Mouse (Mus musculus) E14TG2a.4 (cell line): ENCODE results near the gene Nr1i2.

ENCODE experiments used
- CTCF ChIP-seq: conservative IDR thresholded peaks from 2 replicates; pipeline ENCODE4 v1.5.1; 2014; ENCODE audit warnings: low read length
- NANOG ChIP-seq: IDR thresholded peaks from 2 replicates; pipeline ENCODE4 v1.6.1; 2014; ENCODE audit warnings: borderline replicate concordance, low read length, mixed read lengths
- POU5F1 ChIP-seq: IDR thresholded peaks from 2 replicates; pipeline ENCODE4 v1.6.1; 2014; ENCODE audit warnings: low read length, borderline replicate concordance

- TF ChIP-seq CTCF (no peak), POU5F1 (no peak), NANOG (no peak)
These were observed 32.3 kb upstream of the Nr1i2 start for GRCm38 (mm10) chr16:38326778-38327397.
